Mouse (Mus musculus): ENCODE measurements around the gene Dusp22. TPM values are rescaled to one million over a fixed set of nuclear protein-coding genes. Genes with fewer than 3 reads are reported as not detected.

Gene Dusp22
- total RNA-seq (2021), result 10 to 100 TPM; 29.0 to 31.4 TPM
- long read RNA-seq, experiment 1, transcript Dusp22-201 (8 exons, 1,161 nt), result minor isoform, 6 of 33 reads
- long read RNA-seq, experiment 1, transcript Dusp22-202 (7 exons, 3,015 nt), result major isoform, 19 of 33 reads
- long read RNA-seq, experiment 1, partial matches to known transcripts, result 2 of 33 reads
- long read RNA-seq, experiment 1, other reads (novel, unspliced or antisense), result 6 of 33 reads
- long read RNA-seq, experiment 2, transcript Dusp22-202 (7 exons, 3,015 nt), result major isoform, 20 of 32 reads
- long read RNA-seq, experiment 2, transcript Dusp22-201 (8 exons, 1,161 nt), result minor isoform, 5 of 32 reads
- long read RNA-seq, experiment 2, partial matches to known transcripts, result 3 of 32 reads
- long read RNA-seq, experiment 2, other reads (novel, unspliced or antisense), result 4 of 32 reads

DNA sequence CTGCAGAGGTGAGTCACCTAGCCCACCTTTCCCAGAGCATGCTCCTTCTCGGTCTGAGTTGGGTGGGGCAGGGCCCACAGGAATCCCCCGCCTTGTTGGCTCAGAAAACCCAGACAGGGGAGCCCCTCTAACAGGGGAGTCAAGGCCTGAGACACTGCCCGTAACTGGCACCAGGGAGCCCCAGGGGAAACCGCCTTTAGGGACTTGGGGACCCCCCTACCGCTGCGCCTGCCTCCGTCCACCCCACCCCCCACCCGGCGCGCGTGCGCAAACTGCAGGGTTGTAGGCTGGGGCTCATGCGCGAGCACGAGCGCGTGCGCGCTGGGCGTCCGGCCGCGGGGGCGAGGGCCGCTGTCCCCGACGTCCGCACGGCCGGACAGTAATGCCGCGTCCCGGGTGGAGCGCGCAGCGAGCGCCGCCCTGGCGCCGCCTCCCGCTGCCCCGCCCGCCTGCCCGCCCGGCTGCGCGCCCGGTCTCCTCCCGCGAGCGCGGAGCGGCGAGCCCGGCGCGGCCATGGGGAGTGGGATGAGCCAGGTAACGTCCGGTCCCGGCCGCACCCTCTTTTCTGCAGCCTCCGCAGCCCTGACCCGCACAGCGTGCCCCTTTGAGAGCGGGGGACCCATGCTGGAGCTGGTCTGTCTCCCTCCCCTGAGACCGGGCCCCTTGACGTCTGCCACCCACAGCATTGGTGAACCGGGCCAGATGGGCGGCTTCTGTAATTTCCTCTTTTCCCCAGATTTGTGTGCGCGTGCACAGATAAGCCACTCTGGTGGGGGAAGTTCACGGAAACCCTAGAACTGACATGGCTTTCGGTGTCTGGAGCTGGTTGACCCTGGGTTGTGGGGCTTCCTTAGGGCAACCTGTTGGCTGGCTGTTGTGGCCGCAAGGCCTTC is at the start of gene Dusp22:
Dusp22 (plus strand) TSS at position 387 of the 893 bp plus-strand sequence.
- peak; percentile 81 to 90 for DNase-seq (ENCODE audit: low spot score in 2 of 2)

- no peak for DNase-seq (ENCODE audit: low spot score in 2 of 2)
Measured at GRCm38 (mm10) chr13:30612079-30612794, 47.6 kb upstream of the Dusp22 start.

- DNase-seq (ENCODE audit: low spot score in 2 of 2), result no peak
Measured at GRCm38 (mm10) chr13:30619684-30620083, 40.1 kb upstream of the Dusp22 start.

DNA sequence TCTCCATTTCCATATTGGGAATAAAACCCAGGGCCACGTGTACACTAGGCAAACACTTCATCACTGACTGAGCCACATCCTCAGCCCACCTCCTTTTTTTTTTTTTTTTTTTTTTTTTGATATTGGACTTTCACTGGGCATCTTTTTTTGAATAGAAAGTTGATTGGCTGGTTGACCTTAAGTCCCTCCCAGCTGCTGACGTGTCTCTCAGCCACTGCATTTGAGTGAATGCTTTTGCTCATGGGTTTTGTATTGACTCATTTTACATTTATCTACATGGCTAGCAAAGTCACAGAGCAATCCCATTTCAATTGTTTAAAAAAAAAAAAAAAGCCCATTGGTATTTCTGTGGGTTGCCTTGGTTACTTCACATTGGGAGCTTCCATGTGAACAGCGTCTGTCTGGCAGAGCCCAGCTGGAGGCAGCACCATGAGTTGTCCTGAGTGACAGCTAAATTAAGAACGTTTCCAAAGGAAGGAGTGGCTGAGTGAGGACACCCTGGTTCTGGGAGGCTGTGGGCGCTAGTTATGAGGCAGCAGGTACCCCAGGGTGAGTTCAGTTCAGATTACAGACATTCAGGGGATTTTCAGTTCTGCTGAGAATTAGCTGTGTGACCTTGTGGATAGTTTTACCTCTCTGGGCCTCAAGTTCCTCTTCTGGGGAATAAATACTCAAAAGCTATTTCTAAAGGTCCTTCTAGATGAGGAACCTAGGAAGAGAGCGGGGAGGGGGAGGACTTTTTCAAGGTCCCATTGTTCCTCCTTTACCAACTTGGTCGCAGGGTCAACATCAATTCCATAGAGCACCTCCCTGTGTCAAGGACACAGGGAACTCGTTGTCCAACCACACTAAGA is 31.4 kb upstream of the Dusp22 start:
- peak in 1 of 2 experiments; percentile 13 for DNase-seq (ENCODE audit: low spot score in 2 of 2)

DNA sequence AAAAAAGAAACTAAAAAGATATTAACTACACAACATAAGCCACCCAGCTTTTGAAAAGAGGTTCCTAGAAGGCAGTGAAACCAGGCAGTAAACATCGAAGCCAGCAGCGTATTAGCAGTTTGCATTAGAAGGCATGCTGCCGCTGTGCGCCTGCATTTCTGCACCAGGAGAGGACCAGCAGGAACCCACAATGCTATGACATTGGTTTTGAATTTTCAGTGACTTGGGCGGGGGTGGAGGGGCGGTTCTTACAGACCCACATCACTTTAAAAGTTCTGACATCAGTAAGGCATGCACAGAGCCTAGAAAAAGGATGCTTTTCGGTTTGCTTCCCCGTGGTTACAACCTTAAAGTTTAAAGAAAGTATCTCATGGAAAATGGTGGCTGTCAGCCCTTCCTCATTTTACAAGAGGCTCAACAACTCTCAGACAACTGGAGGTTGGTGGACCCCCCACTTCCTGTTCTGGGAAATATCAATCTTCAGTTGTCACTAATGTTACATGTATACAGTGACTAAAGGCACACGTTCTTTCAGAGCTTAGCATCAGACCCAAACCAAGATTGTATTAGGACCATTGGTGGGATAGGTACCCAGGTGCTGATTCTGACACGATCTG is 29.9 kb upstream of the Dusp22 start:
- DNase-seq (ENCODE audit: low spot score in 2 of 2), result no peak

DNA sequence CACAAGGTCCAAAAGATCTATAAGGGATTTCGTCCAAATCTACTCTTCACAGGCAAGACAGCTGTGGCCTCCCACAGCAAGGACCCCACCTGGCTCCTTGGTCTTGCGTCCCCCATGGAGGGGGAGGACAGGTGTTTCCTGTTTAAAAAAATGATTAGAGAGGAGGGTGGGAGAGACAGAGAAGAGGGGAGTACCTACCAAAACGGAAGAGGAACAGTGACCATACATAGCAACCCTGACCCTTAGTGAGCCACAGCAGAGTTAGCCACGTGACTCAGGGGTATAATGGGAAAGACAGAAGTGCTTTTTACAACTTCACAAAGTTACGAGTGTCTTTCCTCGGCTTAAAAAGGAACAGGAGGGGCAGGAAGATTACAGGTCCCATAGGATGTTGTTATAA is 26.8 kb upstream of the Dusp22 start:
- no peak for DNase-seq (ENCODE audit: low spot score in 2 of 2)

DNA sequence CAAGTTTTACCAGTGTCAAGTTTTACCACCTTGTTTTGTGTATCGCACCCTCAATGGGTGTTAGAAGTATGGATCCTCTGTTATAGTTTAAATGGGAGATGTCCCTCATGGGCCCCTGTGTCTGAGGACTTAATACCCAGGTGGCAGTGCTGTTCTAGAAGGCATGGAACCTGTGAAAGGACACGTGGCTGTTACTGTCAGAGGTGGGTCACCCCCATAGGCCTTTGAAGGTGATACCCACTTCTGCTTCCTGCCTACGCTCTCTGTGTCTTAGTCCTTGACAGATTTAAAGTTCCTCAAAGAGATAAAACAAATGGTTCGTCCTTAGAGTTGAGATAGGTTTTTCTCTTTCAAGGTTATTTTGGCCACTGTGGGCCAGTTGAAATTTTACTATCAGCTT is 23.3 kb upstream of the Dusp22 start:
- DNase-seq (ENCODE audit: low spot score in 2 of 2), result no peak

DNA sequence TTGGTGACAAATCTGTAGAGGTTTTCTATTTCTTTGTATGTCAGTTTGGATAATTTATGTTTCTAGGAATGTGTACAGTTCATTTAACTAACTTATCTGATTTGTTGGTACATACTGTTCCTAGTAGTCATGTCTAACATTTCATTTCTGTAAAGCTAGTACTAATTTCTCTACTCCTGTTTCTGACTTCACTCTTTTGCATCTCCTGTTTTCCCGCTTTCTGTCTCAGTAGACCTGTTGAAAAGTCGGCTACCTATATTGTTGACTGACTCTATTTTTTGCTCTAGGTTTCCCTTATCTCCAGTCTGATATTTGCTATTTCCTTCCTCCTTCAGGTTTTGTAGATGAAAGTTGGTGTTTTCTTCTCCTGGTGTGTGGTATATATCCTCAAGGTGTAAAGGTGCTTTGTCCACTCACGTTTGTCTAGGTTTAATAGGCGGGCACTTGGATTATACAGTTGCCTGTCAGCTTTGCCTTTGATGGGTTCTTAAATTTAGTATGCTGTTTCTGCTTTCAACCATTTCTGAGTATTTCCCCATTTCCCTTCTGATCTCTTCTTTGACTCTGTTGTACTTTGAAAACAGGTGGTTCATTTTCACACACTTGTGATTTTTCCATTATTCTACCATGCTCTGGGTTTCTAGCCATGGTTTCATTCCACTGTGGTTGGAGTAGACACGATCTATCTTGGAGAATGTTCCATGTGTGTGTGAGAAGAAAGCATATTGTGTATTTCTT is 21.3 kb upstream of the Dusp22 start:
- no peak for DNase-seq (ENCODE audit: low spot score in 2 of 2)

DNA sequence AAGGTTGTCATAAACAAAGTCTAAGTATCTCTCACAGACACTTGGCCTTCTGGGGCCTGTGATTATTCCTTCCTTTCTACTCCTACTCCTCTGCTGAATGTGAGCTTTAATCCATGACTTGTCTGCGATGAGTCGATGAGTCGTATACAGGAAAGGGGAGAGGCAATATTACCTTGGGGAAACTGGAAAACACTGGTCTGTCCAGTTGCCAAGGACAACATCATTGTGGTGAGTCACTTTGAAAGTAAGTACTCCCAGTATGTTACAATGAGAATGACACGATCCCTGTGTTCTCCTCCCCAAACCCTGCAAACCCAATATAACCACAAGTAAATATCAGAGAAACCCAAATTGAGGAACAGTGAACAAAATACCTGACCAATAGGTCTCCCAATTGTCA is 17.7 kb upstream of the Dusp22 start:
- DNase-seq (ENCODE audit: low spot score in 2 of 2), result no peak

DNA sequence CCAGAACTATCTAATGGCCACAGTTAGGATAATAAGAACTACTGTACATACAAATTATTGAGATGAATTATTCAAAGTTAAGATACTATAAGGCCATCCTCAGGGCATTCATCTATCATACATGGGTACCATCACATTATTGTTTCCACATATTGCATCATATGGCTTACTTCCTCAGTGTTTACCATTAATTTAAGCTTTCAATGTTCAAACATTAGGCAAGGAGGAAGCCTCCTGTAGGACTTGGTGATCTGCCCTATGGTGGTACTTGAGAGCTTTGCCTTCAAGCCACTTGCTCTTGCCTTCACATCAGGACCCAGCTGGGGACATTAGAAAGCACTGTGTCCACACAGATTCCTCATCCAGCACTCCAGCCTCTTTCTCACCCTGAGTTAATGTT is 11.3 kb upstream of the Dusp22 start:
- no peak for DNase-seq (ENCODE audit: low spot score in 2 of 2)

DNA sequence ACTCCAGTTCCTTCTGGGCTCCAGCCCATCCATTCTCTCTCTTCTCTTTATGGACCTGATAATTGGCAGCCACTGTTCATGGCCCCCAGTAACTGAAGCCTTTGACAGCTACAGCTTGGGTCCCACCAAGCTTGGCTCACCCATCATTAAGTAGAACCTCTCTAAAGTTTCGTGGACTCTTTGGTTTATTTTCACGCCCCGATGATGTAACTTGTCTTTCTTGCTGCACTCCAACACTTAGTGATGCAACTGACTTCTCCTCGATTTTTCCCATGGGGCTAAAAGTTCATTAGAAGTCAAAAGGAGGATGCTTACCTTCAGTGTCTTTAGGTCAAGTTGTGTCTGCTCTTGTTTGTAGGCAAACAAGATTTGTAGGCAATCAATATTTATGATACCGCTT is 10.6 kb upstream of the Dusp22 start:
- DNase-seq (ENCODE audit: low spot score in 2 of 2), result no peak

DNA sequence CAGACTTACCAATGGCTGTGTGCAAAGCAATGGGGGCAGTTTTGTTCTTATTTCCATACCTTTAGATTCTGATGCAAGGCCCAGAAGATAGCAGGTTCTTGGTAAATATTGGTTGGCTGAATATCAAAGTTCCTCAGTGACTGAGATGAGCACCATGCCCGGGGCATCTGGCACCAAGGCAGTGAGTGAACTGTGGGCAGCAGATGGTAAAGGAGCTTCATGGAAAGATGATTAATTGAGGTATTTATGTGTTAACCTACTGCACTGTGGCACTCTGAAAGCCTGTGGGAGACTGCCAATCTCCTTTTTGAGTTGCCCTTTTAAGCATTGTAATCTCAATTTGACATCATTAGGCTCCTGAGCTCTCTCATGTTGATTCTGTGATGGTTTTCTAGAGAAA is 9.1 kb upstream of the Dusp22 start:
- no peak for DNase-seq (ENCODE audit: low spot score in 2 of 2)

DNA sequence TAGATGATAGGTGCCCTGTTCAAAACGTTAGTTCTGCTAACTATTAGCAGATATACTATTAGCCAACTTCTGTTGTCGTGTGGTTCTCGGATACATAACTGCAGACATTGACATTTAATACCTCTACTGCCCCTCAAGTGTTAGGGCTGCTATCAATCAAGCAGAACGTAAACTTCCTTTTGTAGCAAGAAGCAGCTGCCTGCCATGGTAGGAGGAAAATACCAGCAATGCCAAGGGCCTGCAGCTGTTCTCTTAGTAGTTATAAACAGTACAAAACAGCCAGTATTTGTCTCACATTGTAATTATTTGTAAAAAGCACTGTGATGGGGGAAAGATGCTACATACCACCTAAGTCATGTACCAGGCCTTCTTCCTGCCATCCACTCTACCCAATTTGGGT is 6.7 kb upstream of the Dusp22 start:
- no peak for DNase-seq (ENCODE audit: low spot score in 2 of 2)

GRCm38 (mm10) chr13:30654463-30654862 is 5.3 kb upstream of the Dusp22 start:
- no peak for DNase-seq (ENCODE audit: low spot score in 2 of 2)

GRCm38 (mm10) chr13:30656909-30657308 is 2.9 kb upstream of the Dusp22 start:
- no peak for DNase-seq (ENCODE audit: low spot score in 2 of 2)

DNA sequence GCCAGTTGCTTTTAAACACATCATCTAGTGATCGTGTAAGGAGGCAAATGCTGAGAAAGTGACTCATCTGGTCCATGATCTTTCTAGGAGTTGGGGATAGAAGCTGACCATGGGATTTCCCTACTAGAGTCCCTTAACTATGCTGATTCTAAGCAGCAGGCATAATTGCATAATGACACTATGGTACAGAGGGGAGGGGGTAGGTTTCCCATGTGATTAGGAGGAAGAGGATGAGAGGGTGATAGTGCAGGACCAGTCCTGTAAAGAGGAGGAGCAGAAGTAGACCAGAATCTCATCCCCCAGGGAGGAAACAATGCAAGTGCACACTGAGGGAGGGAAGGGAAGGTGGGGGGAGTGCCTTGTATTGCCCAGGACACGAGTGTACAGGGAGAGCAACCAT is 2.0 kb upstream of the Dusp22 start:
- DNase-seq (ENCODE audit: low spot score in 2 of 2), result no peak

- DNase-seq (ENCODE audit: low spot score in 2 of 2), result no peak
Measured at GRCm38 (mm10) chr13:30658201-30658996, 1.4 kb upstream of the Dusp22 start.

- no peak for DNase-seq (ENCODE audit: low spot score in 2 of 2)
Measured at GRCm38 (mm10) chr13:30665261-30665660, 5.5 kb downstream of the Dusp22 start.

DNA sequence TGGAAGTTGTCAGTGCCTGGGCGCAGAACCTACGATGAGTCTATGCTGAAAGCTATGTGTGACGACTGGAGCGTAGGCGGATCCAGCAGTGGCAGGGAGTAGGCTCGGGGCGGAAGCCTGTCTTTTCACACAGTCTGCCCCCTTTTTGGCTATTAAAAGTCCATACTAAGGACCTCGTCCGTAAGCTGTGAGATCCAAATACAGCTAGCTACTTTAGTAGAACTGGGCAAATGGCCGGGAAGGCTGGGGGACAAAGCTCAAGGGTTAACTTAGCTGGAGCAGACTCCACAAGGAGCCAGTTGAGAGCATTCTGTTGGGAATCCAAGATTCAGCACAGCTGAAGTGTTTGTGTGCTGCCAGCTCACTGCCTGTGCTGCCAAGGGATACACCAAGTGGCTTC is 6.7 kb downstream of the Dusp22 start:
- DNase-seq (ENCODE audit: low spot score in 2 of 2), result peak; percentile 76 to 77

All from left cerebral cortex, adult 18-20 months (tissue).